Mouse (Mus musculus) spleen, embryonic (tissue): ENCODE data around the gene Kcnip2.

Experiments used
- CTCF ChIA-PET: fragments of 350-600 bp; sonication (Branson Sonifier 250); formaldehyde crosslinking; loops from one replicate; lab custom pipeline; 2022; lab: Charles Lee

The Kcnip2 gene

GRCm38 (mm10) chr19:45783181-45783932, 32.5 kb downstream of the Kcnip2 start, which contains the start of gene Mgea5:
Mgea5 (minus strand) TSS chr19:45783837.
- CTCF ChIA-PET = interaction anchor here (0.7 kb wide), 1 partner anchor 46 kb away, joined by 18 read pairs; no protein-coding TSS in a partner anchor

GRCm38 (mm10) chr19:45782315-45783001, 33.4 kb downstream of the Kcnip2 start:
- CTCF ChIA-PET = interaction anchor here (0.7 kb wide), 1 partner anchor 199 kb away, joined by 3 read pairs; no protein-coding TSS in a partner anchor

GRCm38 (mm10) chr19:45781676-45782075, 34.2 kb downstream of the Kcnip2 start:
- CTCF ChIA-PET = interaction anchor here (0.7 to 0.8 kb wide), 2 partner anchors 57 to 200 kb away, joined by 3 to 4 read pairs; no protein-coding TSS in a partner anchor

- CTCF ChIA-PET = interaction anchor here (0.7 kb wide), 1 partner anchor 63 kb away, joined by 4 read pairs; no protein-coding TSS in a partner anchor
These were observed 35.4 kb downstream of the Kcnip2 start for GRCm38 (mm10) chr19:45780350-45780915.

GRCm38 (mm10) chr19:45775486-45775885, 40.4 kb downstream of the Kcnip2 start:
- CTCF ChIA-PET = interaction anchor here (0.6 kb wide), 2 partner anchors 26 to 223 kb away, joined by 4 to 14 read pairs; no protein-coding TSS in a partner anchor

GRCm38 (mm10) chr19:45771501-45771900, 44.4 kb downstream of the Kcnip2 start:
- CTCF ChIA-PET = interaction anchor here (0.6 kb wide), 1 partner anchor 16 kb away, joined by 3 read pairs; no protein-coding TSS in a partner anchor

GRCm38 (mm10) chr19:45760810-45761209, 55.1 kb downstream of the Kcnip2 start:
- CTCF ChIA-PET = no interaction called here

GRCm38 (mm10) chr19:45758671-45759070, 57.2 kb downstream of the Kcnip2 start:
- CTCF ChIA-PET = no interaction called here

- CTCF ChIA-PET = no interaction called here
These were observed 62.3 kb downstream of the Kcnip2 start for GRCm38 (mm10) chr19:45753551-45753950.

- CTCF ChIA-PET = interaction anchor here (0.7 kb wide), 1 partner anchor 36 kb away, joined by 3 read pairs; no protein-coding TSS in a partner anchor
These were observed 64.0 kb downstream of the Kcnip2 start for GRCm38 (mm10) chr19:45751881-45752280.

- CTCF ChIA-PET = no interaction called here
These were observed 66.4 kb downstream of the Kcnip2 start, which contains the start of gene Npm3 for GRCm38 (mm10) chr19:45749243-45750043. Npm3 (minus strand) TSS chr19:45749591.

- CTCF ChIA-PET = no interaction called here
These were observed 67.1 kb downstream of the Kcnip2 start for GRCm38 (mm10) chr19:45748691-45749242.

GRCm38 (mm10) chr19:45748206-45748605, 67.7 kb downstream of the Kcnip2 start:
- CTCF ChIA-PET = interaction anchor here (1.4 kb wide), 1 partner anchor 203 kb away, joined by 3 read pairs; no protein-coding TSS in a partner anchor

GRCm38 (mm10) chr19:45747028-45747867, 68.6 kb downstream of the Kcnip2 start:
- CTCF ChIA-PET = interaction anchor here (1.2 to 1.4 kb wide), 3 partner anchors 9 to 202 kb away, joined by 3 read pairs; no protein-coding TSS in a partner anchor

- CTCF ChIA-PET = interaction anchor here (0.7 to 1.4 kb wide), 4 partner anchors 10 to 202 kb away, joined by 3 to 4 read pairs (median 3); no protein-coding TSS in a partner anchor
These were observed 69.5 kb downstream of the Kcnip2 start for GRCm38 (mm10) chr19:45746153-45747020.

GRCm38 (mm10) chr19:45745344-45746152, 70.3 kb downstream of the Kcnip2 start:
- CTCF ChIA-PET = interaction anchor here (0.6 to 1.0 kb wide), 5 partner anchors 27 to 850 kb away, joined by 3 to 9 read pairs (median 4); no protein-coding TSS in a partner anchor

- CTCF ChIA-PET = no interaction called here
These were observed 72.2 kb downstream of the Kcnip2 start for GRCm38 (mm10) chr19:45743619-45744018.
